Mouse (Mus musculus): ENCODE measurements around the gene Trim7.
"Not testable (repeated sequence)": the region's sequence is repeated elsewhere in the genome, so short reads cannot be mapped to it uniquely, and the experiment has no call there.

The Trim7 gene

GRCm38 (mm10) chr11:48827926-48828325 lies 2.0 kb downstream of the Trim7 start:
- no peak for DNase-seq

GRCm38 (mm10) chr11:48830279-48830678 lies 4.3 kb downstream of the Trim7 start:
- DNase-seq = peak; percentile 49

GRCm38 (mm10) chr11:48831273-48831672 lies 5.3 kb downstream of the Trim7 start:
- no peak for DNase-seq

GRCm38 (mm10) chr11:48833078-48833730 lies 7.3 kb downstream of the Trim7 start:
- DNase-seq = peak; percentile 34

GRCm38 (mm10) chr11:48833731-48834639 lies 8.0 kb downstream of the Trim7 start:
- DNase-seq = peak; percentile 96

- no peak for DNase-seq
Observed at GRCm38 (mm10) chr11:48835923-48836322, 10.0 kb downstream of the Trim7 start.

GRCm38 (mm10) chr11:48836990-48837309 lies 11.0 kb downstream of the Trim7 start:
- DNase-seq = no peak

GRCm38 (mm10) chr11:48837310-48838180 lies 11.6 kb downstream of the Trim7 start:
- DNase-seq = peak; percentile 82

GRCm38 (mm10) chr11:48838181-48838797 lies 12.3 kb downstream of the Trim7 start:
- peak; percentile 70 for DNase-seq

- DNase-seq = no peak
Observed at GRCm38 (mm10) chr11:48838879-48839680, 13.1 kb downstream of the Trim7 start.

GRCm38 (mm10) chr11:48840805-48841204 lies 14.9 kb downstream of the Trim7 start:
- no peak for DNase-seq

GRCm38 (mm10) chr11:48841213-48841612 lies 15.3 kb downstream of the Trim7 start:
- no peak for DNase-seq

GRCm38 (mm10) chr11:48842378-48842792 lies 16.4 kb downstream of the Trim7 start:
- no peak for DNase-seq

GRCm38 (mm10) chr11:48843202-48843601 lies 17.3 kb downstream of the Trim7 start:
- no peak for DNase-seq

GRCm38 (mm10) chr11:48844309-48844708 lies 18.4 kb downstream of the Trim7 start:
- no peak for DNase-seq

- DNase-seq = no peak
Observed at GRCm38 (mm10) chr11:48845244-48845815, 19.4 kb downstream of the Trim7 start.

- not testable (repeated sequence) for DNase-seq
Observed at GRCm38 (mm10) chr11:48846362-48846761, 20.4 kb downstream of the Trim7 start.

GRCm38 (mm10) chr11:48846881-48847280 lies 20.9 kb downstream of the Trim7 start:
- DNase-seq = no peak

GRCm38 (mm10) chr11:48850240-48850639 lies 24.3 kb downstream of the Trim7 start:
- DNase-seq = no peak

GRCm38 (mm10) chr11:48851270-48851995 lies 25.5 kb downstream of the Trim7 start:
- DNase-seq = peak; percentile 21

GRCm38 (mm10) chr11:48852190-48852589 lies 26.2 kb downstream of the Trim7 start:
- no peak for DNase-seq
